Mouse (Mus musculus): ENCODE data around the gene Letm1. TPM values are rescaled to one million over a fixed set of nuclear protein-coding genes. Genes with fewer than 3 reads are reported as not detected.
A peak's percentile ranks its signal among the peaks of the same experiment; 100 is the strongest.

The Letm1 gene
- polyA plus RNA-seq, 1 experiment from 2014 or later = 39.1 TPM

GRCm38 (mm10) chr5:33777195-33777594 lies 5.4 kb downstream of the Letm1 start:
- Histone ChIP-seq H3K27ac (ENCODE audit: low read length) (no peak overlapping the region), H3K9me3 (ENCODE audit: low read length) (no peaks in the 10 kb centered on the region), H3K4me1 (ENCODE audit: insufficient read depth, low read depth, low read length) (peaks cover 7% of the 10 kb centered on the region; the same call in 1 of the 2 replicates), H3K4me3 (ENCODE audit: low read depth, low read length) (no peak overlapping the region), H3K27me3 (replicated peaks; ENCODE audit: insufficient read depth, low read length) (no peaks in the 10 kb centered on the region), H3K9ac (replicated peaks; ENCODE audit: low read depth) (no peak overlapping the region), H3K4me2 (replicated peaks; ENCODE audit: low read depth, low read length) (no peak overlapping the region), H3K36me3 (ENCODE audit: insufficient read depth, low read length) (peaks cover 8% of the 10 kb centered on the region; the same call in 1 of the 2 replicates)
- ATAC-seq = no peak
- TF ChIP-seq EP300 (IDR thresholded peaks at IDR 0.05) = no peak
- no peak for TF ChIP-seq CTCF (IDR thresholded peaks at IDR 0.05)
- DNase-seq (ENCODE audit: low spot score) = no peak

DNA sequence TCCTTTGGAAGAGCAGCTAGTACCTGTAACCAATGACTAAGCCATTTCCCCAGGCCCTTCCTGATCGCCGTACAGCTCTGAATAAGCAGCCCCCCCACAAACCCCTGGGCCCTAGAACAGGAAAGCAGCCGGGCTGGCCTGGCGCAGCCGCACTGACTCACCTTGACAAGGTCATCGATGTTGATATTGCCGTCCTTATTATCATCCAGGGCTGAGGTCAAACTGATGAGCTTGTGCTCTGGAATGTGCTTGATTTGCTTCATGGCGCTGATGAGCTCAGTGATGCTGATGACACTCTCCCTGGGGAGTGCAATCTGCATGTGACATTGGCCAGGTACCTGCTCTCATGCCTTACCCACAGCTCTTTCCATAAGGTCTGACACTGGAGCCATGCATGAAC lies 39.1 kb downstream of the Letm1 start:
- H3K4me2 ChIP-seq (replicated peaks; ENCODE audit: low read depth, low read length) = no peak overlapping the region
- no peak overlapping the region for H3K27ac ChIP-seq (ENCODE audit: low read length)
- 89% methylated on average over 8 of the region's 8 CpGs for WGBS
- DNase-seq (ENCODE audit: low spot score) = no peak
- no peak for TF ChIP-seq EP300 (IDR thresholded peaks at IDR 0.05)
- H3K27me3 ChIP-seq (replicated peaks; ENCODE audit: insufficient read depth, low read length) = no peaks in the 10 kb centered on the region
- peaks cover 34% of the 10 kb centered on the region for H3K36me3 ChIP-seq (ENCODE audit: insufficient read depth, low read length)
- no peak overlapping the region for H3K9ac ChIP-seq (replicated peaks; ENCODE audit: low read depth)
- ATAC-seq = no peak
- H3K4me3 ChIP-seq (ENCODE audit: low read depth, low read length) = no peak overlapping the region
- H3K9me3 ChIP-seq (ENCODE audit: low read length) = no peaks in the 10 kb centered on the region
- no peaks in the 10 kb centered on the region for H3K4me1 ChIP-seq (ENCODE audit: insufficient read depth, low read depth, low read length)

GRCm38 (mm10) chr5:33740548-33740947 lies 42.1 kb downstream of the Letm1 start:
- Histone ChIP-seq H3K9me3 (ENCODE audit: low read length) (no peaks in the 10 kb centered on the region), H3K4me2 (replicated peaks; ENCODE audit: low read depth, low read length) (no peak overlapping the region), H3K27me3 (replicated peaks; ENCODE audit: insufficient read depth, low read length) (no peaks in the 10 kb centered on the region), H3K4me1 (ENCODE audit: insufficient read depth, low read depth, low read length) (no peaks in the 10 kb centered on the region), H3K36me3 (ENCODE audit: insufficient read depth, low read length) (peaks cover 21% of the 10 kb centered on the region), H3K27ac (ENCODE audit: low read length) (no peak overlapping the region), H3K4me3 (ENCODE audit: low read depth, low read length) (no peak overlapping the region), H3K9ac (replicated peaks; ENCODE audit: low read depth) (no peak overlapping the region)
- TF ChIP-seq CTCF (IDR thresholded peaks at IDR 0.05) (no peak), EP300 (IDR thresholded peaks at IDR 0.05) (no peak)
- WGBS = 82% methylated on average over 4 of the region's 4 CpGs
- ATAC-seq (no peak), DNase-seq (ENCODE audit: low spot score) (no peak)

DNA sequence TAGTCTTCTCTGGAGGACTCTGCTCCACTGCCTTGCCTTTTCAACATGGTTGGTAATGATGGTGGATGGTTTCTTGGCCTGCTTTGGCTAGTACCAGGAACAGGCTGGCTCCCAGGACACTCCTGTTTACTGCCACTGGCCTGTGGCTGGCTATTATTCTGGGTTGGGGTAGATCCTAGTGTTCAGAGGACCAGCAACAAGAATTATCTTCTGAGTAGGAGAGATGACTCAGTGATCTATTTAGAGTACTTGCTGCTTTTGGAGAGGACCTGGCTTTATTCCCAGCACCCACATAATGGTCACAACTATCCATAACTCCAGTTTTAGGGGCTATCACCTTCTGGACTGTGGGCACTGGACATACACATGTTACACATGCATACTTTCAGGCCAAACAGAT lies 44.3 kb downstream of the Letm1 start:
- peak; percentile 4; the same call in 1 of the 2 replicates for ATAC-seq
- Histone ChIP-seq H3K27ac (ENCODE audit: low read length) (no peak overlapping the region), H3K27me3 (replicated peaks; ENCODE audit: insufficient read depth, low read length) (no peaks in the 10 kb centered on the region), H3K4me2 (replicated peaks; ENCODE audit: low read depth, low read length) (no peak overlapping the region), H3K9me3 (ENCODE audit: low read length) (no peaks in the 10 kb centered on the region), H3K4me1 (ENCODE audit: insufficient read depth, low read depth, low read length) (no peaks in the 10 kb centered on the region), H3K9ac (replicated peaks; ENCODE audit: low read depth) (no peak overlapping the region), H3K36me3 (ENCODE audit: insufficient read depth, low read length) (peaks cover 28% of the 10 kb centered on the region), H3K4me3 (ENCODE audit: low read depth, low read length) (no peak overlapping the region)
- TF ChIP-seq CTCF (IDR thresholded peaks at IDR 0.05) (no peak), EP300 (IDR thresholded peaks at IDR 0.05) (no peak)
- no peak for DNase-seq (ENCODE audit: low spot score)

DNA sequence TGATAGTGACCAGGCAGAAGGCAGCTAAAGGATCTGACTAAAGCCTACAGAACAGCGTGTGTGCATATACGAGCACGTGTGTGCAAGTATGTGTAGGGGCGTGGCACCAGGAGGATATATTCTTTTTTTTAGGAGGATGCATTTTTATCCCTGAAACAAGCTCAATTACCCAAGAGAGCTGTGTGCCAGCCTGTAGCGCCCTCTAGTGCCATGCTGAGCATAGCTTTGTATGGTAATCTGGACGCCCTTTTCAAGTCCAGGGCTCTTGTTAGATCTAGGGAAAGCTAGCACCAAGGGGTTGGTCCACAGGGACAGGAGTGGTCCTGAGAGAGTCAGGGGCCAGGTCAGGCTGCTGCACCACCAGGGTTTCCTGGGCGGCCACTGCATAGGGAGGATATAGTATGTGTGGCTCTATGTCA lies 44.7 kb downstream of the Letm1 start:
- ATAC-seq (peak; percentile 67), DNase-seq (ENCODE audit: low spot score) (peak; percentile 84)
- Histone ChIP-seq H3K36me3 (ENCODE audit: insufficient read depth, low read length) (peaks cover 29% of the 10 kb centered on the region), H3K9me3 (ENCODE audit: low read length) (no peaks in the 10 kb centered on the region), H3K4me2 (replicated peaks; ENCODE audit: low read depth, low read length) (no peak overlapping the region), H3K27ac (ENCODE audit: low read length) (no peak overlapping the region), H3K9ac (replicated peaks; ENCODE audit: low read depth) (no peak overlapping the region), H3K4me1 (ENCODE audit: insufficient read depth, low read depth, low read length) (no peaks in the 10 kb centered on the region), H3K4me3 (ENCODE audit: low read depth, low read length) (no peak overlapping the region), H3K27me3 (replicated peaks; ENCODE audit: insufficient read depth, low read length) (no peaks in the 10 kb centered on the region)
- no peak for TF ChIP-seq EP300 (IDR thresholded peaks at IDR 0.05)
- TF ChIP-seq CTCF (IDR thresholded peaks at IDR 0.05) = peak; percentile 94
- whole genome bisulfite sequencing = 20% methylated on average over 7 of the region's 7 CpGs

DNA sequence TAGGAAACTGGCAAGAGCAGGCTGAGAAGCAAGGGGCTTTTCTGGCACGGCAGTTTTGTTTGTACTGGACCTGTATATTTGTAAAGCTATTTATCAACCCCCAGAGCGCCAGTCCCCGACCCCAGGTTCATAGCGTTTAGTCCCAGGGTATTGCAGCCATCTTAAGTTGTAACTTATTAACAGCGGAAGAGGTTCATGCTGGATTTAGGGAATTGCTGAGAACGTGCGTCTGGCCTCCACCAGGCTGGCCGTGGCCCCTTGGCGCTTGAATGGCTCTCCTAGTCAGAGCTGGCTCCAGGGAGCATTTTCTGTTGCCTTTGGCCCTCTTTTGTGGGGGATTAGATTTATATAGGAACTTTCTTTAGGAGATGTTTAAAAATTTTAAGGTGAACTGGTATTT lies 46.4 kb downstream of the Letm1 start:
- no peak overlapping the region for H3K4me2 ChIP-seq (replicated peaks; ENCODE audit: low read depth, low read length)
- TF ChIP-seq CTCF (IDR thresholded peaks at IDR 0.05) (no peak), EP300 (IDR thresholded peaks at IDR 0.05) (no peak)
- 51% methylated on average over 9 of the region's 9 CpGs for WGBS

More for the DNA sequence above, 46.4 kb downstream of the Letm1 start:
- ATAC-seq (no peak), DNase-seq (ENCODE audit: low spot score) (no peak)
- no peak overlapping the region for H3K4me3 ChIP-seq (ENCODE audit: low read depth, low read length)
- H3K27me3 ChIP-seq (replicated peaks; ENCODE audit: insufficient read depth, low read length) = no peaks in the 10 kb centered on the region
- H3K9ac ChIP-seq (replicated peaks; ENCODE audit: low read depth) = no peak overlapping the region
- H3K9me3 ChIP-seq (ENCODE audit: low read length) = no peaks in the 10 kb centered on the region
- H3K4me1 ChIP-seq (ENCODE audit: insufficient read depth, low read depth, low read length) = no peaks in the 10 kb centered on the region
- H3K27ac ChIP-seq (ENCODE audit: low read length) = no peak overlapping the region
- peaks cover 41% of the 10 kb centered on the region for H3K36me3 ChIP-seq (ENCODE audit: insufficient read depth, low read length)
